8 mouse cellular contexts compared by ENCODE assay signal in genomic region chr13:56136200-56136599, GRCm38 (mm10). TPM values are rescaled to one million over a fixed set of nuclear protein-coding genes. Genes with fewer than 3 reads are reported as not detected.
DNase-seq lines count a peak whose midpoint lies in the region; ATAC-seq and TF ChIP-seq lines count a peak whose summit lies in the region.

Gene H2afy, minus strand, starts transcription at chr13:56136361.

- no peaks in the 10 kb centered on the region for H3K27me3 ChIP-seq in intestine, embryonic 16.5 days (replicated peaks; ENCODE audit: control insufficient read depth, insufficient read depth, low read length)
- no peaks in the 10 kb centered on the region for H3K27me3 ChIP-seq in midbrain, embryonic 10.5 days (ENCODE audit: low read depth, poor library complexity, severe bottlenecking)

- DNase-seq in layer of hippocampus, adult 18-20 months (ENCODE audit: low spot score in 2 of 2): no peak
- DNase-seq in layer of hippocampus, adult 9-10 months (ENCODE audit: low spot score): no peak
- no peak for DNase-seq in gastrocnemius, postnatal 4 days (ENCODE audit: low spot score in 2 of 2)
- no peak for DNase-seq in midbrain, embryonic 10.5 days (ENCODE audit: low spot score)
- DNase-seq in thymus, postnatal 14 days: no peak
- DNase-seq in MN1 (ENCODE audit: low spot score): no peak

- peak within 1 kb of the TSS; percentile 96 for H3K27ac ChIP-seq in bone marrow, adult 2 months (ENCODE audit: control insufficient read depth, insufficient read depth, low read depth, low read length, poor library complexity)
- peak within 1 kb of the TSS; percentile 82 for H3K27ac ChIP-seq in intestine, embryonic 16.5 days (ENCODE audit: low read length)
- H3K27ac ChIP-seq in midbrain, embryonic 10.5 days (replicated peaks): peak within 1 kb of the TSS; percentile 99

- peak within 1 kb of the TSS; percentile 79 for H3K4me3 ChIP-seq in bone marrow, adult 2 months (replicated peaks; ENCODE audit: control insufficient read depth, low read depth, low read length)
- H3K4me3 ChIP-seq in intestine, embryonic 16.5 days (ENCODE audit: low read length): peak within 1 kb of the TSS; percentile 86
- H3K4me3 ChIP-seq in midbrain, embryonic 10.5 days: peak within 1 kb of the TSS; percentile 100

- H3K9me3 ChIP-seq in intestine, embryonic 16.5 days (ENCODE audit: control insufficient read depth, low read length): no peaks in the 10 kb centered on the region
- H3K9me3 ChIP-seq in midbrain, embryonic 10.5 days (replicated peaks): no peaks in the 10 kb centered on the region

- peaks cover 10% of the 10 kb centered on the region for H3K4me1 ChIP-seq in bone marrow, adult 2 months (ENCODE audit: control insufficient read depth, insufficient read depth, low read length)
- H3K4me1 ChIP-seq in intestine, embryonic 16.5 days (ENCODE audit: control insufficient read depth, insufficient read depth, low read length): peaks cover 31% of the 10 kb centered on the region
- peaks cover 42% of the 10 kb centered on the region for H3K4me1 ChIP-seq in midbrain, embryonic 10.5 days

- 71% methylated on average over 2 of the region's 2 CpGs for WGBS in bone marrow, adult 2 months
- WGBS in intestine, embryonic 16.5 days: 76% methylated on average over 2 of the region's 2 CpGs
- 87% methylated on average over 2 of the region's 2 CpGs for WGBS in midbrain, embryonic 10.5 days

- peak within 1 kb of the TSS; percentile 86 for H3K4me2 ChIP-seq in intestine, embryonic 16.5 days (ENCODE audit: low read depth, low read length)

- no peak for TF ChIP-seq CTCF in bone marrow, adult 2 months (IDR thresholded peaks at IDR 0.05; ENCODE audit: control insufficient read depth, insufficient read depth, low read length)

- no peak for TF ChIP-seq POLR2A in bone marrow, adult 2 months (IDR thresholded peaks at IDR 0.05; ENCODE audit: borderline replicate concordance, control insufficient read depth, low read depth, low read length)

- H3K36me3 ChIP-seq in intestine, embryonic 16.5 days (ENCODE audit: control insufficient read depth, insufficient read depth, low read length): no peaks in the 10 kb centered on the region
- H3K36me3 ChIP-seq in midbrain, embryonic 10.5 days: peaks cover 24% of the 10 kb centered on the region

- no peak for ATAC-seq in intestine, embryonic 16.5 days

- H3K9ac ChIP-seq in intestine, embryonic 16.5 days (ENCODE audit: low read depth, low read length): peak within 1 kb of the TSS; percentile 98

RNA-seq across cellular contexts. Expression of gene H2afy, which starts in this region (rescaled TPM):
- 100 to 1,000 TPM; 115 to 121 TPM for total RNA-seq in layer of hippocampus, adult 18-20 months (2021)
- polyA plus RNA-seq in bone marrow, adult 2 months (2011; ENCODE audit: insufficient read depth, insufficient read length, low replicate concordance, missing spikeins): 99.1 and 137 TPM in 2 replicates
- 10 to 100 TPM; 80.2 to 89.7 TPM for total RNA-seq in gastrocnemius, postnatal 4 days (2021)
- polyA plus RNA-seq in intestine, embryonic 16.5 days (2015; fragmentation: Nextera tagmentation; extraction: Ambion mirVana): 235 and 246 TPM in 2 replicates
- polyA plus RNA-seq in midbrain, embryonic 10.5 days (2016; fragmentation: Nextera tagmentation; extraction: Ambion mirVana): 526 and 546 TPM in 2 replicates
